Mouse (Mus musculus) MN1 (cell line): ENCODE results near the gene Mob3a.
"Not testable (repeated sequence)": the region's sequence is repeated elsewhere in the genome, so short reads cannot be mapped to it uniquely, and the experiment has no call there.

ENCODE experiments used
- DNase-seq: peaks from one replicate; pipeline ENCODE4 v3.0.0-alpha.2; 2016; ENCODE audit warnings: low spot score

The Mob3a gene

GRCm38 (mm10) chr10:80663485-80664196, 38.1 kb downstream of the Mob3a start:
- DNase-seq, result no peak

DNA sequence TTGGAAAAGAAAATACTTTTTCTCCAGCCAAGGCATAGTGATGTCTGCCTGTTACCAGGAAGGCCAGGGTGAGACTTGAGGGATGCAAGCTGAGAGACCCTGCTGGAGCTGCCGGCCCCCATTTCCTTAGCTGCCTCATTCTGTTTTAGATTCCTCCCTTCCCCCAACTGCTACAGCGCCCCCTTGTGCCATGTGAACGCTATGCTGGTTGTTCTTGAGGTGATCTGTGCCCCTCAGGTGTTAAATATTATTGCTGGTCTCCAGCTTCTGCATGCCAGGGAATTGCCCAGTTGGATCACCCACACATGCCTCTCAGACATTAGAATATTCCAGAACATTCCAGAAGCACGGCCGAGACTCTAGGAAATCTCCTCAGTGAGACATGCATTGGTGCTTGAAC, 40.6 kb downstream of the Mob3a start:
- DNase-seq, result no peak

- DNase-seq, result peak; percentile 77
These were observed 42.6 kb downstream of the Mob3a start for GRCm38 (mm10) chr10:80659213-80659612.

- DNase-seq, result peak; percentile 60
These were observed 43.0 kb downstream of the Mob3a start for GRCm38 (mm10) chr10:80658841-80659202.

GRCm38 (mm10) chr10:80658194-80658840, 43.5 kb downstream of the Mob3a start:
- peak; percentile 69 for DNase-seq

DNA sequence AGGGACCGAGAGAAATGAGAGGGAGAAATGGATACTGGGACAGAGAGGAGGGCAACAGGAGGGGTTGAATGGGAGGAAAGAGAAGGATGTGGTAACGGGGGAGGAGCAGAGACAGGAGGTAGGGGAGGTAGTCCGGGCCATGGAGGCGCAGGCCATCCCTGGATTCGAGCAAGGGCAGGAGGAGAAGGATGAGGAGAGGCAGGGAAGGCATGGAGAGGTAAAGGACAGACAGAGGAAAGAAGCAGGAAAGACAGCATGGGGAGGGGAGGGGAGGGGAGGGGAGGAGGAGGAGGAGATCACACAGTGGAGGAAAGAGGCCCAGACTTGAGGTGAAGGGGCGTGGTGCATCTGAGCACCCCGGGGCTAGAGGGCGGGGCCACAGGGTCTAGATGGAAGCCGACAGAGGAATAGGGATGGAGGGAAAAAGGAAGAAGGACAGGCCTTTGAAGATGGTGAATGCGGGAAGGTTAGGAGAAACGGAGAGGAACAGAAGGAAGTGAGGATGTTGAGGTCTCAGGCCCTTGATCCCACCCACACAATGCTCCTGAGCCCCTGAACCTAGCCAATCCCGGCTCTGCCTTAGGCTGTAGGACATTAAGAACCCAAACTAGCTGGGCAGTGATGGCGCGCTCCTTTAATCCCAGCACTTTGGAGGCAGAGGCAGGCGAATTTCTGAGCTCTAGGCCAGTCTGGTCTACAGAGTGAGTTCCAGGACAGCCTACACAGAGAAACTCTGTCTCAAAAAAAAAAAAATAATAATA, 44.7 kb downstream of the Mob3a start, which contains the start of gene Btbd2:
Gene Btbd2, minus strand, starts transcription at position 209 of the 761 bp plus-strand sequence.
- peak; percentile 61 for DNase-seq

DNA sequence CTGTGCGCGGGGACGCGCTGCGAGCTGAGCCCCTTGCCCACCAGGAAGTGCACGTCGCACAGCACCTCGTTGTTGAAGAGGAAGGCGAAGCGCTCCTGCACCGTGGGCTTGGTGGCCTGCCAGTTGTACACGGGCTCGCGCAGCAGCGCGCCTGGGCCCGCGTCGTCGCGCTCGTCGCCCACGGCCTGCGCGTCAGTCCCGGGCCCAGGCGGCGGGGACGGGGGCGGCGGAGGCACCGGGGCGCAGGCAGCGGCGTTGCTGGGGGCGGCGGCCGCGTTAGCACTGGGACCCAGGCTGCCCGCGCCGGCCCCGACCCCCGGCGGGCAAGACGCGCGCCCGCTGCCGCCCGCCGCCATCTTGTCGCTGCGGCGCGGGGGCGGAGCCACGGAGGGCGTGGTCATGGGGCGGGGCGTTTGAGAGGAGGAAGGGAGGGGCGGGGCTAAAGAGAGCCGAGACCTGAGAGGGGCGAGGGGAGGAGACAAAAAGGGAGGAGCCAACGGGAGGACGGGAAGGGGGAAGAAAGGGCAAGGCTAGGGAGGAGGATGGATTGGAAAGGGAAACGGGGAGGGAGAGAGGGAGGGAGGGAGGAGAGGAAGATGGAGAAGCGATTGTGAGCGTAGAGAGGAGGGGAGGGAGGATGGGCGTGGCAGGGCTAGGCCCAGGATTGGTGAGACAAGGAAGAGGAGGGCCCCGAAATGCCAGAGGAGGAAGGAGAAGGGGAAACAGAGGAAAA, 45.5 kb downstream of the Mob3a start:
- peak; percentile 97 for DNase-seq

DNA sequence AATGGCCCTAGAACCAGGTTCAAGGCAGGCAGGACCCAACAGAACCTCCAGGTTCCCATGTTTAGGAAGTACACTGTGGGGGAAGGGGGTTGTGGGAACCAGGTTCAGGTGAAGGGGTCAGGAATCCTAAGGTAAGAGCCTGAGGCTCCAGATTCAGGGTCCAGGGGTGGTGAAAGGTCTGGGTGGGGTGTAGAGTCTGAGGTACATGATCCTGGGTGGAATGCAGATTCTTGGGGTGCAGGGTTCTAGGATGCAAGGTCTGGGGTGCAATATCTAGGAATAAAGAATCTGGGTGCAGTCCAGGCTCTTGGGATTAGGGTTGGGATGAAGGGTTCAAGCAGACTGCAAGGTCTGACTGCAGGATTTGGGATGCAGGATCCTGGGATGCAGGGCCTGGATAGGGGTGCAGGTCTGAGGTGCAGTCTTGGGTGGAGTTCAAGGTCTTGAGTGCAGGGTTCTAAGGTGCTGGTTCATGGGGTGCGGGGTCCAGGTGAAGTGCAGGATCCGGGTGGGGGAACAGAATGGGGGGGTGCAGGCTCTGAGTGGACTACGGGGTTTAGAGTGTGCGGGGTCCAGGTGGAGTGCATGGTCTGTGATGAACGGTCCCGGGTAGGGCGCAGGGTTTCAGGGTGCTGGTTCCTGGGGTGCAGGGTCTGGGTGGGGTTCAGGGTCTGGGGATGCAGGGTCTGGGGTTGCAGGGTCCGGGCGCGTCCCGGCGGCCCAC, 46.2 kb downstream of the Mob3a start:
- no peak for DNase-seq

- no peak for DNase-seq
These were observed 46.9 kb downstream of the Mob3a start for GRCm38 (mm10) chr10:80654866-80655265.

GRCm38 (mm10) chr10:80653156-80653720, 48.5 kb downstream of the Mob3a start:
- no peak for DNase-seq

- DNase-seq, result no peak
These were observed 51.4 kb downstream of the Mob3a start for GRCm38 (mm10) chr10:80650392-80650791.

- DNase-seq, result not testable (repeated sequence)
These were observed 51.9 kb downstream of the Mob3a start for GRCm38 (mm10) chr10:80649910-80650309.

- DNase-seq, result no peak
These were observed 54.8 kb downstream of the Mob3a start for GRCm38 (mm10) chr10:80646936-80647335.

DNA sequence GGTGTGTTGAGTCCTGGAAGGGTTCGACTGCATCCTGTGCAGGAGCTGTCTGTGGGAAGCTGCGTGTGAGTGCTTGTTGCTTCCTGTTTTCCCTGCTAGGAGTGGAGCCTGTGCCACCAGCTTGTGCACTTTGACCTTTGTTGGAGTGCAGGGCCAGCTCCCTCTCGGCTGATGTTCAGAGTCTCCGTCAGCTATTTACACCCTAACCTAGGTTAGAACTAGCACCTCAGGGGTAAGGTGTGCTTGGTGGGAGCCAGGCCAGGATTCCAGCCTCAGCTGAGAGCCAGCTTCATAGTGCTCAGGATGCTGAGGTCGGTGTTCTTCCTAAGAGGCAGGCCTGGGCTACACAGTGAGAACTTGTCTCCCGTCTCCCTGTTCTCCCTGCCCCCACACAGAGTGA, 66.4 kb downstream of the Mob3a start:
- no peak for DNase-seq
